Mouse (Mus musculus): ENCODE results near the gene Gm28897.
"Not testable (repeated sequence)": the region's sequence is repeated elsewhere in the genome, so short reads cannot be mapped to it uniquely, and the experiment has no call there.

Gm28897 gene

DNA sequence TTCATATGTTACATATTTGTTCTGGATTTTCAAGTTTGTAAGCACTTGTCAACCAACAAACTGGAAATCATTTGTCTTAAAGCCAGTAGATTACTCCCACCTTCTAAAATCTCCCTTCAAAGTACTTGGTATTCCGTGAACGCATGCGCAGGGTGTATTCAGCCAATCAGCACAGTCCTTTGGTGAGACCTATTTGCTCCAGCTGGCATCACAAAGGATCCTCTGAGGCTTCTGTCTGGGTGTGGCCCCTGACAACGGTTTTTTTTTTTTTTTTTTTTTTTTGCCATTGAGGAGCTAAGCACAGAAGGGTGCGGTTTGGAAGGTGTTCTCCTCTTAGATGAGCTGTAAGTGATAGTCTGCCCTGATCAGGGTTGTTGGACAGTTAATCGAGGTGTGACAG lies at the start of gene Gm28897:
Gm28897 (plus strand) TSS at position 301 of the 400 bp plus-strand sequence.
- DNase-seq (ENCODE audit: inconsistent ontology term) = not testable (repeated sequence)
